ENCODE assay signal across 7 mouse cellular contexts in genomic region chr2:103760906-103761716, GRCm38 (mm10). TPM values are rescaled to one million over a fixed set of nuclear protein-coding genes. Genes with fewer than 3 reads are reported as not detected.
DNase-seq lines count a peak whose midpoint lies in the region; ATAC-seq lines count a peak whose summit lies in the region.

Nat10 (minus strand) TSS chr2:103761270.

- H3K9ac ChIP-seq in intestine, embryonic 15.5 days, result peak within 1 kb of the TSS; percentile 64

- peak; percentile 97 for ATAC-seq in intestine, embryonic 15.5 days

- peaks cover 8% of the 10 kb centered on the region; the same call in 1 of the 2 replicates for H3K36me3 ChIP-seq in intestine, embryonic 15.5 days
- H3K36me3 ChIP-seq in midbrain, embryonic 10.5 days, result peaks cover 29% of the 10 kb centered on the region

- under 1% methylated on average over 47 of the region's 47 CpGs for WGBS in intestine, embryonic 15.5 days
- under 1% methylated on average over 47 of the region's 47 CpGs for WGBS in midbrain, embryonic 10.5 days

- peak within 1 kb of the TSS; percentile 75 for H3K27ac ChIP-seq in intestine, embryonic 15.5 days
- peak within 1 kb of the TSS; percentile 83 for H3K27ac ChIP-seq in midbrain, embryonic 10.5 days (replicated peaks)

- H3K4me1 ChIP-seq in intestine, embryonic 15.5 days (replicated peaks), result 0 out of 2 replicates have a peak, but pooled peaks cover 2% of the 10 kb centered on the region
- peaks cover 26% of the 10 kb centered on the region for H3K4me1 ChIP-seq in midbrain, embryonic 10.5 days

- peak; percentile 98 for DNase-seq in adrenal gland, adult 2 months
- DNase-seq in embryo, embryonic 11.5 days (ENCODE audit: low read depth, low spot score), result peak; percentile 93
- DNase-seq in gastrocnemius, postnatal 36 days, result peak; percentile 95 to 98
- peak; percentile 99 to 100 for DNase-seq in left cerebral cortex, postnatal 25 days (ENCODE audit: low spot score in 2 of 2)
- peak; percentile 97 for DNase-seq in midbrain, embryonic 10.5 days (ENCODE audit: low spot score)
- DNase-seq in right cerebral cortex, postnatal 4 days, result peak; percentile 98

- intact Hi-C loops in gastrocnemius, postnatal 36 days (cut with DNase I), result loop anchor here (1.0 kb wide), 1 partner anchor 35 kb away; no protein-coding TSS in a partner anchor
- intact Hi-C loops in left cerebral cortex, postnatal 25 days (cut with DNase I), result loop anchor here (1.0 kb wide), 1 partner anchor 36 kb away; the partner anchor contains the start of gene Caprin1

- no peaks in the 10 kb centered on the region for H3K9me3 ChIP-seq in intestine, embryonic 15.5 days
- H3K9me3 ChIP-seq in midbrain, embryonic 10.5 days (replicated peaks), result no peaks in the 10 kb centered on the region

- H3K4me2 ChIP-seq in intestine, embryonic 15.5 days (replicated peaks), result peak within 1 kb of the TSS; percentile 74

- no peaks in the 10 kb centered on the region for H3K27me3 ChIP-seq in intestine, embryonic 15.5 days (replicated peaks)
- H3K27me3 ChIP-seq in midbrain, embryonic 10.5 days (ENCODE audit: low read depth, poor library complexity, severe bottlenecking), result no peaks in the 10 kb centered on the region

- peak within 1 kb of the TSS; percentile 75 for H3K4me3 ChIP-seq in intestine, embryonic 15.5 days (replicated peaks)
- H3K4me3 ChIP-seq in midbrain, embryonic 10.5 days, result peak within 1 kb of the TSS; percentile 83

RNA-seq across cellular contexts. Expression of gene Nat10, which starts in this region (rescaled TPM):
- total RNA-seq in adrenal gland, adult 2 months (2021), result 10 to 100 TPM; 38.5 to 56.8 TPM
- 43.3 and 58.2 TPM in 2 replicates for polyA plus RNA-seq in adrenal gland, adult 2 months (2012; rRNA removed)
- 10 to 100 TPM; 12.4 to 17.7 TPM for total RNA-seq in gastrocnemius, postnatal 36 days (2021)
- 32.7 and 33.2 TPM in 2 replicates for polyA plus RNA-seq in intestine, embryonic 15.5 days (2015; fragmentation: Nextera tagmentation; extraction: Ambion mirVana)
- 10 to 100 TPM; 34.4 to 35.5 TPM for total RNA-seq in left cerebral cortex, postnatal 25 days (2021)
- polyA plus RNA-seq in midbrain, embryonic 10.5 days (2016; fragmentation: Nextera tagmentation; extraction: Ambion mirVana), result 31.2 and 33.6 TPM in 2 replicates

Comparison
In these comparisons a context has a peak if more than half of its experiments do, and no peak if none do; other contexts are left out.
1. Peak in every context shown above with its lines: DNase-seq, ATAC-seq, H3K4me3 ChIP-seq and H3K27ac ChIP-seq.